Mouse (Mus musculus): ENCODE data around the gene Klhl42. TPM values are rescaled to one million over a fixed set of nuclear protein-coding genes. Genes with fewer than 3 reads are reported as not detected.

The Klhl42 gene
- 6.8 and 7.6 TPM in 2 replicates for polyA plus RNA-seq (2014; fragmentation: Nextera tagmentation; extraction: Ambion mirVana)

DNA sequence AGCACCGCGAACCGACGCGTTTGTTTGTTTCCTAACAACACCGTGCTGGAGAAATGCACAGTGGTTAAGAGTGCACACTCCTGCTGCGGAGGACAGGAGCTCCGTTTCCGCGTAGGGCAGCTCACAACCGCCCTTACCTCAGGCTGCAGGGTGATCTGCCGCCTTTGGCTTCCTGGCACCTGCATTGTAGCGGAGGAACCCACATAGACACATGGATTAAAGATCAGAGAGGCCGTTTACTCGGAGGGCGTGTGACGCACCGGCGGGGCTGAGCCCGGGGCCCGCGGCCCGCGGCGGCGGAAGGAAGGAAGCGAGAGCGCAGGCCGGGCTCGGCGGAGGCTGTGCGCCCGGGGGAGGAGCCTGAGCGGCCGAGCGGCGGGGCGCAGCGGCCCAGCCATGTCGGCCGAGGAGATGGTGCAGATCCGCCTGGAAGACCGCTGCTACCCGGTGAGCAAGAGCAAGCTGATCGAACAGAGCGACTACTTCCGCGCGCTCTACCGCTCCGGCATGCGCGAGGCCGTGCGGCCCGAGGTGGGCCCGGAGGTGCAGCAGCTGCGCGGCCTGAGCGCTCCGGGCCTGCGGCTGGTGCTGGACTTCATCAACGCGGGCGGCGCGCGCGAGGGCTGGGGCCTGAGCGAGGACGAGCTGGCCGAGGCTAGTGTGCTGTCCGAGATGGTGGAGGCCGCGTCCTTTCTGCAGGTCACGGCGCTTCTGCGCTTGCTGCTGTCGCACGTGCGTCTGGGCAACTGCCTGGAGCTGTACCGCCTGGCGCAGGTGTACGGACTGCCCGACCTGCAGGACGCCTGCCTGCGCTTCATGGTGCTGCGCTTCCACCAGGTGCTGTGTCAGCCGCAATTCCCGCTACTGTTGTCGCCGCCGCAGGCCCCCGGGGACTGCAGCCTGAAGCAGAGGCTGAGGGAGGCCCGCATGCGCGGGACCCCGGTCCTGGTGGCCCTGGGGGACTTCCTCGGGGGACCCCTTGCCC is at the start of gene Klhl42:
Gene Klhl42, plus strand, starts transcription at position 244 of the 985 bp plus-strand sequence.
- DNase-seq (ENCODE audit: low spot score) (peak; percentile 82), ATAC-seq (replicated peaks; ENCODE audit: low FRiP score) (peak; percentile 90)
- Histone ChIP-seq H3K4me2 (peak within 1 kb of the TSS; percentile 95), H3K27me3 (replicated peaks; ENCODE audit: control insufficient read depth, insufficient read depth, low read length) (no peaks in the 10 kb centered on the region), H3K4me3 (ENCODE audit: low read depth, low read length) (peak within 1 kb of the TSS; percentile 94), H3K9me3 (ENCODE audit: control insufficient read depth, low read length) (no peaks in the 10 kb centered on the region), H3K9ac (ENCODE audit: low read depth, low read length) (peak within 1 kb of the TSS; percentile 94), H3K27ac (ENCODE audit: low read depth, low read length) (peak within 1 kb of the TSS; percentile 73), H3K4me1 (replicated peaks; ENCODE audit: control insufficient read depth, insufficient read depth, low read length) (peaks cover 14% of the 10 kb centered on the region), H3K36me3 (ENCODE audit: control insufficient read depth, insufficient read depth, low read length) (no peaks in the 10 kb centered on the region)
- under 1% methylated on average over 99 of the region's 99 CpGs for WGBS

DNA sequence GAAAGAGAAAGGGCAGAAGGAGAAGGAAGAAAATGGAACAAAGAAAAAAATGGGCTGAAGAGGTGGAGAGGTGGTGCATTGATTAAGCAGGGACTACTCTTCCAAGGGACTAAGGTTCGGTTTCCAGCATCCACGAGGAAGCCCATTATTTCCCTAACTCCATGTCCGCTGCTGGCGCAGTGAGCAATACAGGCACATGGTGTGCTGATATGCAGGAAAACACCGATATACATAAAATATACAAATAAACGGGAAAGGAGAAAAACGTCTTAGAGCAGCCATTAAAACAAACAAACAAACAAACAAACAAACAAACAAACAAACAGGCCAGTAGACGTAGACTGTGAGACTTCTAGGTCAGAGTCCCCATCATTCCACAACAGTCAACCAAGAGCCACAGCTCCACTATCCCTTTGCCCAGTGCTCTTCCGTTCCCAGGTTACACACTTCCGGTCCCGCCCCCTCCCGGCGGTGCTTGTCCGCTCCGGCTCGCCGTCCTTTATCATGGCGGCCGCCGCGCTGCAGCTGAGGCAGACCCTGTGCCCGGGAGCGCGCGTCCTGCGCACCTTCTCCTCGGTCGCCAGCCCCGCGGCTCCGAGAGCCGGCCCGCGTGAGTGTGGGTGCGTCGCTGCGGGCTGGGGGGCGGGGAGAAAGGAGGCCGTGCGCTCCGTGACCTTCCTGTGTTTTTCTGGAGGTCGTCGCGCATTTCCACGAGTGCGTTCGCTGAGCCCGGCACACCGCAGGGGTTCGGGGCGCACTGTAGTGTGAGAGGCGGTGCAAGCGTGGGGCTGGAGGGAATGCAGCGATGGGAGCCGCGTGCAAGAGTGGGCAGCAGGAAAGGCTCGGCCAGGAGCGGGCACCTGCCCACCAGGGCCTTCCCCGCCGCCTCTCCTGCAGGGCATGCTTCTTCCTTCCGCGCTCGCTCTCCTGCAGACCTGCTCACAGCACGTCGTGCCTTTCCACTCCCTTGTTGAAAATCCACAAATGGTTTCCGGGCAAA is 48.6 kb upstream of the Klhl42 start, which contains the start of gene Mrps35:
Gene Mrps35, plus strand, starts transcription at position 474 of the 1,000 bp plus-strand sequence.
- peak within 1 kb of the TSS; percentile 59; the same call in 1 of the 2 replicates for H3K27ac ChIP-seq (ENCODE audit: low read depth, low read length)
- no peaks in the 10 kb centered on the region for H3K9me3 ChIP-seq (ENCODE audit: control insufficient read depth, low read length)
- 3% methylated on average over 66 of the region's 66 CpGs for WGBS
- H3K9ac ChIP-seq (ENCODE audit: low read depth, low read length), result peak within 1 kb of the TSS; percentile 93
- no peaks in the 10 kb centered on the region; the same call in 1 of the 2 replicates for H3K36me3 ChIP-seq (ENCODE audit: control insufficient read depth, insufficient read depth, low read length)
- H3K4me2 ChIP-seq, result peak within 1 kb of the TSS; percentile 64
- peaks cover 10% of the 10 kb centered on the region for H3K4me1 ChIP-seq (replicated peaks; ENCODE audit: control insufficient read depth, insufficient read depth, low read length)
- ATAC-seq (replicated peaks; ENCODE audit: low FRiP score), result peak; percentile 99
- H3K27me3 ChIP-seq (replicated peaks; ENCODE audit: control insufficient read depth, insufficient read depth, low read length), result no peaks in the 10 kb centered on the region
- DNase-seq (ENCODE audit: low spot score), result peak; percentile 90
- H3K4me3 ChIP-seq (ENCODE audit: low read depth, low read length), result peak within 1 kb of the TSS; percentile 88

DNA sequence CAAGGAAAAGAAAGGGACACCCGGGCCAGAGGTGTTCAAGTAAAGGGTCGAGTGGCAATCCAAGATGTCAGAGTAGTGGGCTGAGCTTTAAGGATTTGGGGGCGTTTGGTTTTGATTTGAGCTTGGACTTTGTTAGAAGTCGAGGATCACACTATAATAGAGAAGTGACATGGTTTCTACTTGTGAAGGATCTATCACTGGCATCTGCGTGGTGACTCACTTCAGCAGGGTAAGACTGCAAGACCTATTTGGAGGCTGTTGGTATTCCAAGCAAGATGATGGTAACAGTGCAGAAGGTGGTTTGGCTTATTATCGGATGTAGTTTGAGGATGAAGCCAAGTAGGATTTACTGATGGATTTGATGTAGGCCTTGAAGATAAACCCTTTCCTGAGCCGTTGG is 47.5 kb upstream of the Klhl42 start:
- Histone ChIP-seq H3K27ac (ENCODE audit: low read depth, low read length) (no peak overlapping the region), H3K9ac (ENCODE audit: low read depth, low read length) (peak overlapping the region; percentile 93), H3K27me3 (replicated peaks; ENCODE audit: control insufficient read depth, insufficient read depth, low read length) (no peaks in the 10 kb centered on the region), H3K9me3 (ENCODE audit: control insufficient read depth, low read length) (no peaks in the 10 kb centered on the region), H3K4me3 (ENCODE audit: low read depth, low read length) (peak overlapping the region; percentile 88), H3K36me3 (ENCODE audit: control insufficient read depth, insufficient read depth, low read length) (peaks cover 2% of the 10 kb centered on the region; the same call in 1 of the 2 replicates), H3K4me2 (peak overlapping the region; percentile 64), H3K4me1 (replicated peaks; ENCODE audit: control insufficient read depth, insufficient read depth, low read length) (peaks cover 10% of the 10 kb centered on the region)
- WGBS, result 42% methylated on average over 7 of the region's 7 CpGs
- peak; percentile 25 for DNase-seq (ENCODE audit: low spot score)
- no peak for ATAC-seq (replicated peaks; ENCODE audit: low FRiP score)

- peaks cover under 1% of the 10 kb centered on the region; the same call in 1 of the 2 replicates for H3K4me1 ChIP-seq (replicated peaks; ENCODE audit: control insufficient read depth, insufficient read depth, low read length)
- H3K36me3 ChIP-seq (ENCODE audit: control insufficient read depth, insufficient read depth, low read length), result peaks cover 16% of the 10 kb centered on the region; the same call in 1 of the 2 replicates
- H3K27me3 ChIP-seq (replicated peaks; ENCODE audit: control insufficient read depth, insufficient read depth, low read length), result no peaks in the 10 kb centered on the region
- no peak overlapping the region for H3K4me3 ChIP-seq (ENCODE audit: low read depth, low read length)
- no peak for ATAC-seq (replicated peaks; ENCODE audit: low FRiP score)
- no peak overlapping the region for H3K4me2 ChIP-seq
- no peaks in the 10 kb centered on the region for H3K9me3 ChIP-seq (ENCODE audit: control insufficient read depth, low read length)
- no peak overlapping the region for H3K27ac ChIP-seq (ENCODE audit: low read depth, low read length)
- peak; percentile 16 for DNase-seq (ENCODE audit: low spot score)
- H3K9ac ChIP-seq (ENCODE audit: low read depth, low read length), result no peak overlapping the region
- 91% methylated on average over 13 of the region's 13 CpGs for WGBS
These were observed 41.9 kb upstream of the Klhl42 start for GRCm38 (mm10) chr6:147049239-147049805.

GRCm38 (mm10) chr6:147051666-147052065 is 39.5 kb upstream of the Klhl42 start:
- Histone ChIP-seq H3K4me3 (ENCODE audit: low read depth, low read length) (no peak overlapping the region), H3K4me2 (no peak overlapping the region), H3K9me3 (ENCODE audit: control insufficient read depth, low read length) (no peaks in the 10 kb centered on the region), H3K4me1 (replicated peaks; ENCODE audit: control insufficient read depth, insufficient read depth, low read length) (no peaks in the 10 kb centered on the region), H3K27ac (ENCODE audit: low read depth, low read length) (no peak overlapping the region), H3K27me3 (replicated peaks; ENCODE audit: control insufficient read depth, insufficient read depth, low read length) (no peaks in the 10 kb centered on the region), H3K9ac (ENCODE audit: low read depth, low read length) (no peak overlapping the region), H3K36me3 (ENCODE audit: control insufficient read depth, insufficient read depth, low read length) (peaks cover 16% of the 10 kb centered on the region; the same call in 1 of the 2 replicates)
- DNase-seq (ENCODE audit: low spot score) (no peak), ATAC-seq (replicated peaks; ENCODE audit: low FRiP score) (no peak)
- WGBS, result 89% methylated on average over 8 of the region's 8 CpGs

GRCm38 (mm10) chr6:147052440-147052839 is 38.7 kb upstream of the Klhl42 start:
- no peak overlapping the region for H3K4me2 ChIP-seq
- no peaks in the 10 kb centered on the region for H3K27me3 ChIP-seq (replicated peaks; ENCODE audit: control insufficient read depth, insufficient read depth, low read length)
- no peak for ATAC-seq (replicated peaks; ENCODE audit: low FRiP score)
- no peak overlapping the region for H3K9ac ChIP-seq (ENCODE audit: low read depth, low read length)
- H3K4me1 ChIP-seq (replicated peaks; ENCODE audit: control insufficient read depth, insufficient read depth, low read length), result no peaks in the 10 kb centered on the region
- H3K9me3 ChIP-seq (ENCODE audit: control insufficient read depth, low read length), result no peaks in the 10 kb centered on the region
- peak; percentile 16 for DNase-seq (ENCODE audit: low spot score)
- H3K36me3 ChIP-seq (ENCODE audit: control insufficient read depth, insufficient read depth, low read length), result peaks cover 16% of the 10 kb centered on the region; the same call in 1 of the 2 replicates
- no peak overlapping the region for H3K4me3 ChIP-seq (ENCODE audit: low read depth, low read length)
- 91% methylated on average over 9 of the region's 9 CpGs for WGBS
- H3K27ac ChIP-seq (ENCODE audit: low read depth, low read length), result no peak overlapping the region

DNA sequence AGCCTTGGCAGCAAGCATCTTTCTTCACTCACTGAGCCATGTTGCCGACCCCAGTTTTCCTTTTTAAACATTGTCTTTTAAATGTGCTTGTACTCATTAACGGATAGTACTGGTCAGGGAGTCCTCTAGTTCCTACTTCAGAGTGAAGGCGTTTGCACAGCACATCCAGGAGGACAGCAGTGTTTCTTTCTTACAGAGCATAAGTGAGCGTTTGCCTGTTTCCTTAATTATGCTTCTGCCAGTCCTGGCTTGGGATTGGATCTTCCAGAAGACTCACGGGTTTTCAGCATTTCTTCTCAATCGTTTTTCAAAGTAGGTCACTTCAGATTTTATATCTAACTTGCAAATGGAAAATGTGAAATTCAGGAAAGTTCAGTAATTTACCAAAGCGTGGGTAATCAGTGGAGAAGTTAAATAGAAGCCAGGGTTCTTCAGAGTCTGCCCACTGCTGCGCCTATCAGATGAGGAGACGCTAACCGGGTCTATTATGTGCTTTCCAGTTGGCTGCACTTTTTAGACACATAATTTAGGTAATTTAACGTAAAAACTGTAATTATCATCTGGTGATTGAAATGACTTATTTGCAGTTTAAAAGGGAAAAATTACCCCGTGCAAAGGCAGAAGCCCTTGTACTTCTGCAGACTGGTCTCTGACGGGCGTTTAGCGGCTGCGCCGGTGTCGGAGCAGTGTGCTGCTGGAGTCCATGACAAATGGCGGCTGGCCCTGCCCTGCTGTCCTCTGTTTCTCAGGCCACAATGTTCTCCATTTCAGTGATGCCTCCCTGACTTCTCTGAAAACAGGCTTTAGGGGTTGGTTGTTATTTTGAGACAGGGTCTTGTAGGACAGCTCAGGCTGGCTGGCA is 37.2 kb upstream of the Klhl42 start:
- no peaks in the 10 kb centered on the region for H3K9me3 ChIP-seq (ENCODE audit: control insufficient read depth, low read length)
- no peak overlapping the region for H3K4me3 ChIP-seq (ENCODE audit: low read depth, low read length)
- no peak for ATAC-seq (replicated peaks; ENCODE audit: low FRiP score)
- H3K4me2 ChIP-seq, result no peak overlapping the region
- peak; percentile 10 for DNase-seq (ENCODE audit: low spot score)
- no peak overlapping the region for H3K9ac ChIP-seq (ENCODE audit: low read depth, low read length)
- H3K36me3 ChIP-seq (ENCODE audit: control insufficient read depth, insufficient read depth, low read length), result peaks cover 15% of the 10 kb centered on the region; the same call in 1 of the 2 replicates
- WGBS, result 91% methylated on average over 19 of the region's 19 CpGs
- H3K27me3 ChIP-seq (replicated peaks; ENCODE audit: control insufficient read depth, insufficient read depth, low read length), result no peaks in the 10 kb centered on the region
- no peak overlapping the region for H3K27ac ChIP-seq (ENCODE audit: low read depth, low read length)
- H3K4me1 ChIP-seq (replicated peaks; ENCODE audit: control insufficient read depth, insufficient read depth, low read length), result no peaks in the 10 kb centered on the region
